8 mouse cellular contexts compared by ENCODE assay signal in the genomic region with DNA sequence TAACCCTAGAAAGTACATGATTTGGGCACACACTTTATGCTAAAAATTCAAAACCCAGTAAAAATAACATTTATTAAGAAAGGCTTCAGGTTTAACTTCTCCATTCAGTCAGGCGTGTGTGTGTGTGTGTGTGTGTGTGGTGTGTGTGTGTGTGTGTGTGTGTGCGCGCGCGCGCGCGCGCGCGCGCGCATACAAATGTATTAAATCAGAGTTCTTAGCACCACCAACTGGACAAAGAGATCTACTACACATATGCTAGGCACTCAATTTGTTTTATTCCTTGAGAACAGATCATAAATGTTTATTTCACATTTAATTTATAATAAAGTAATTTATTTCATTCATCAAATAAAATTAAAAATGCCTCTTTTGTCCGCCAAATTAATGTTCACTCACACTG. TPM values are rescaled to one million over a fixed set of nuclear protein-coding genes. Genes with fewer than 3 reads are reported as not detected.
DNase-seq lines count a peak whose midpoint lies in the region.

No protein-coding gene starts in this region.

- peak; percentile 59 to 62 for DNase-seq in cerebellum, postnatal 14 days
- no peak for DNase-seq in cerebellum, postnatal 4 days (ENCODE audit: low spot score in 2 of 2)
- DNase-seq in layer of hippocampus, adult 9-10 months (ENCODE audit: low spot score): peak; percentile 21
- DNase-seq in layer of hippocampus, postnatal 25 days (ENCODE audit: extremely low spot score in 1 of 2, low spot score in 1 of 2): no peak
- DNase-seq in A20 (ENCODE audit: low read depth, low spot score): peak; percentile 23
- DNase-seq in embryo, embryonic 10.5 days (ENCODE audit: low spot score): peak; percentile 31
- DNase-seq in frontal cortex, postnatal 10 days (ENCODE audit: low spot score in 2 of 2): no peak
- no peak for DNase-seq in frontal cortex, postnatal 14 days (ENCODE audit: low spot score in 2 of 2)

RNA-seq across cellular contexts. Expression of gene Efcab11, which starts 45.5 kb away (rescaled TPM):
- total RNA-seq in layer of hippocampus, postnatal 25 days (2021): under 1 TPM; 0.26 to 0.27 TPM

RNA-seq across cellular contexts. Expression of gene Tdp1, which starts 45.6 kb away (rescaled TPM):
- total RNA-seq in layer of hippocampus, postnatal 25 days (2021): 10 to 100 TPM; 26.2 to 29.5 TPM

Comparison
In these comparisons a context has a peak if more than half of its experiments do, and no peak if none do; other contexts are left out.
1. DNase-seq: peak in cerebellum, postnatal 14 days (2 of 2), layer of hippocampus, adult 9-10 months (single experiment), A20 (single experiment) and embryo, embryonic 10.5 days (single experiment); none in cerebellum, postnatal 4 days (0 of 2), layer of hippocampus, postnatal 25 days (0 of 2), frontal cortex, postnatal 10 days (0 of 2) and frontal cortex, postnatal 14 days (0 of 2).